Mouse (Mus musculus): Measurements from ENCODE around the gene Commd4.
"Not testable (repeated sequence)": the region's sequence is repeated elsewhere in the genome, so short reads cannot be mapped to it uniquely, and the experiment has no call there.

The Commd4 gene

DNA sequence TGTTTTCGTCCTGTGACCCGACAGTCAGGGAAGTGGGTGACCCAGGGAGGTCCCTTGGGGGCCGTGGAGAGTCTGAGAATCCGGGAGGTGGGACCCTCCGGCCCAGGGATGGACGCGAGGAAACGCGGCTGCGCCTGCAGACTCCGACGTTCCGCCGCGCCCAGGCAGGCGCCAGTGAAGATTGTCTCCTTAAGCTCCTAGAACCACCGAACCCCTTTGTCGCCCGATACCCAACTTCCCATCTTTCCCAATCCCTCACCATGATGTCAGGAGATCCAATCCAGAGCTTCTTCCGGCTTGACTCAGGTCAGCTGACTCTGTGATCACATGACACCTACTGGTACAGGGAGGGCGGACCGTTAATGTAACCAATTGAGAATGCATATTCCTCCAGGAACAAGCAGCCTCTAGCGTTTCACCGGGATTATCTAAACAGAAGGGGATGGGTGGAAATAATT is at the start of gene Commd4:
TSS of gene Commd4 (minus strand) at position 319 of the 458 bp plus-strand sequence.
- ChIA-PET POLR2A (interaction anchor here (0.5 to 8.8 kb wide), 30 partner anchors 9 to 1066 kb away, joined by 3 to 67 read pairs (median 4); partner anchors contain the start of genes Neil1 (in 4 of the 4), Man2c1 (in 3 of the 4), Snupn (in 2 of the 4) and 1700017B05Rik (in 1 of the 4)), CTCF (interaction anchor here (0.5 to 1.5 kb wide), 7 partner anchors 13 to 267 kb away, joined by 3 to 5 read pairs (median 3); no protein-coding TSS in a partner anchor)

DNA sequence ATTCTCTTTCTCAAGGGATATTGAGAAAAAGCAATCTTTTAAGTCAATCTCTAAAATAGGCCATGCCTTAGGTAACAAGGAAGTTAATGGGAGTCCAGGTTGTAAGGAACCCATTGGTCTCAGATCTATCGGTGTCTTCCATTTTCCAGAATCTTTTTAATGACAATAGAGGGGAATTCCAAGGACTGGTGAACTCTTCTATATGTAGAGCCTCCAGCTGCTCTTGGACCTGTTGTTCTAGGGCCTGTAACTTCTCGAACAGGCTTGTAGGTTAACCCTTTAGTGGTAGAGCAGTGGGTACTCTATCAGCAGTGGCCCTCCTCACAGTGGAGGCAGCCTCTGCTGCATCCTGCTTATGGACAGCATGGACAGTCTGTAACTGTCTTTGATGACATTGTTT is 48.8 kb upstream of the Commd4 start:
- ChIA-PET CTCF (interaction anchor here in 2 of 4 experiments (1.2 to 3.1 kb wide), 3 partner anchors 11 to 316 kb away, joined by 4 to 12 read pairs (median 7); no protein-coding TSS in a partner anchor), POLR2A (interaction anchor here in 2 of 4 experiments (0.6 to 1.3 kb wide), 2 partner anchors 9 to 22 kb away, joined by 3 read pairs; no protein-coding TSS in a partner anchor)

GRCm38 (mm10) chr9:57203571-57203970 is 45.4 kb upstream of the Commd4 start:
- CTCF ChIA-PET: not testable (repeated sequence)
- POLR2A ChIA-PET: interaction anchor here in 2 of 4 experiments (0.6 to 3.0 kb wide), 20 partner anchors 8 to 736 kb away, joined by 3 to 12 read pairs (median 3); partner anchors contain the start of genes Man2c1 (in 2 of the 2), Commd4 (in 1 of the 2), Neil1 (in 1 of the 2) and Sema7a (in 1 of the 2)

- POLR2A ChIA-PET: interaction anchor here in 2 of 4 experiments (0.6 to 3.0 kb wide), 20 partner anchors 9 to 737 kb away, joined by 3 to 12 read pairs (median 3); partner anchors contain the start of genes Man2c1 (in 2 of the 2), Commd4 (in 1 of the 2) and Sema7a (in 1 of the 2)
- CTCF ChIA-PET: interaction anchor here in 1 of 4 experiments (0.6 to 1.0 kb wide), 2 partner anchors 72 to 281 kb away, joined by 3 to 6 read pairs; no protein-coding TSS in a partner anchor
Observed at GRCm38 (mm10) chr9:57202981-57203380, 44.9 kb upstream of the Commd4 start.

DNA sequence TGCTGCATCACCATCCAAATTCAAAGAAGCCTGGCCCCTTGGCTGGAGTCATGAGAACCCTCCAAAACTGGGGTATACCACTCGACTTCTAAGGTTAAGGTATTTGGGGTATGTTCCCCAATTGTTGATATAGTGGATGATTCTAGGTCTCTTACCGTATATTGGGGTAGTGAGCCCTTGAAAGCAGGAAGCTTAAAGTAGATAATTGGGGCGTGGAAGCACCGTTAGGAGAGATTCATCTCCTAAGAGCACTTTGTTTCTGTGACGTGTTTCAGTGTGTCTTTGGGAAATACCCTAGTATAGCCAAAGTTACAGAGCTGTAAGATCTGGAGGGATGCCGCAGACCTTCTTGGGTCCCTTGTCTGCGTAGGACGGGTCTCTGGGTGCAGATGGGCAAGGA is 39.3 kb upstream of the Commd4 start:
- CTCF ChIA-PET: no interaction called here
- POLR2A ChIA-PET: interaction anchor here in 2 of 4 experiments (0.6 to 1.5 kb wide), 2 partner anchors 10 to 155 kb away, joined by 3 read pairs; no protein-coding TSS in a partner anchor

DNA sequence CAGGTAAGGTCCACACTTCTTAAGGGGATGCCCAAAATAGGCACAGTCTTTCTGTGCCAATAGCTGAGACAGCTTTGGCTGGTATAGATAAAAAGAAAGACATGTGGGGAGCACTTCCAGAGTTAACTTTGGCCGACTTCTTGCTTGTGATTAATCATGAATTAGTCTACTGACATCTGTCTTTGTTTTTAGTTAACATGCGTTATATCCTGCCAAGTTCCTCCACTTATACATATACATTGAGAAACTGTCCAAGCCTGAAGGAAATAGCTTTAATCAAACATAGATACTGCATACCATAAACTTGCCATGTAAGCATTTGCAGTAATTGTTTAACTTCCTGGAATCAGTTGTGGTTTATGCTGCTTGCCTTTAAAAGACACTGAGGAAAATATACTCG is 38.6 kb upstream of the Commd4 start:
- POLR2A ChIA-PET: interaction anchor here in 1 of 4 experiments (0.5 kb wide), 1 partner anchor 86 kb away, joined by 5 read pairs; no protein-coding TSS in a partner anchor
- CTCF ChIA-PET: interaction anchor here in 1 of 4 experiments (0.6 kb wide), 1 partner anchor 62 kb away, joined by 3 read pairs; no protein-coding TSS in a partner anchor

- CTCF ChIA-PET: interaction anchor here in 1 of 4 experiments (0.6 kb wide), 1 partner anchor 107 kb away, joined by 5 read pairs; no protein-coding TSS in a partner anchor
- POLR2A ChIA-PET: no interaction called here
Observed at GRCm38 (mm10) chr9:57168411-57168810, 10.3 kb upstream of the Commd4 start.

DNA sequence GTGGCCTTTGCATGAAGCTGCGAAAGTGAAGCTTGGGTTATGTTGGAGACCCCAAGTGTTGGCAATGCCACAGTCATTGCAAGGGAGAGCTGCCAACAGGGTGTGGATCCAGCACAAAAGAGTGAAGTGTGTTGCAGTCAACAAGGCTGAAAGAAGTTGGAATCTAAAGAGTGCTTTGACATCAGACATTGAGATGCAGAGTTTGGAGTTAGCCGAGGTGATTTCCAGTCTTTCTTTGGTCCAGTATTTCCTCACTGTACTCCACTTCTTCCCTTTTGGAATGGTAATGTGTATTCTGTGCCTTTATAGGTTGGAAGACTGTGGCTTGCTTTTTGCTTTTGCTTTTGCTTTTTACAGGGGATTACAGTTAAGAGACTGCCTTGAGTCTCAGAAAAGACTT is 8.0 kb upstream of the Commd4 start:
- POLR2A ChIA-PET: interaction anchor here in 3 of 4 experiments (0.9 to 1.4 kb wide), 4 partner anchors 17 to 78 kb away, joined by 3 to 5 read pairs (median 4); partner anchors contain the start of gene Man2c1 (in 1 of the 3)
- CTCF ChIA-PET: no interaction called here

GRCm38 (mm10) chr9:57163137-57163536 is 5.0 kb upstream of the Commd4 start:
- ChIA-PET CTCF (interaction anchor here (0.6 to 1.8 kb wide), 8 partner anchors 43 to 360 kb away, joined by 3 to 16 read pairs (median 4); no protein-coding TSS in a partner anchor), POLR2A (interaction anchor here (0.7 to 8.8 kb wide), 23 partner anchors 7 to 601 kb away, joined by 3 to 67 read pairs (median 4); partner anchors contain the start of genes Neil1 (in 2 of the 4), Man2c1 (in 1 of the 4), Rpp25 (in 1 of the 4) and Snupn (in 1 of the 4))

- ChIA-PET POLR2A (interaction anchor here in 3 of 4 experiments (0.6 to 8.8 kb wide), 16 partner anchors 10 to 276 kb away, joined by 3 to 67 read pairs (median 4); partner anchors contain the start of genes Neil1 (in 2 of the 3), Imp3 (in 1 of the 3), Man2c1 (in 1 of the 3) and Snupn (in 1 of the 3)), CTCF (interaction anchor here (0.6 to 1.8 kb wide), 10 partner anchors 14 to 379 kb away, joined by 3 to 7 read pairs (median 4); partner anchors contain the start of gene Snx33 (in 1 of the 4))
Observed at GRCm38 (mm10) chr9:57162496-57162895, 4.4 kb upstream of the Commd4 start.

- ChIA-PET CTCF (interaction anchor here (0.5 to 1.5 kb wide), 5 partner anchors 13 to 267 kb away, joined by 3 to 5 read pairs (median 3); no protein-coding TSS in a partner anchor), POLR2A (interaction anchor here (0.5 to 8.8 kb wide), 26 partner anchors 9 to 383 kb away, joined by 3 to 67 read pairs (median 4); partner anchors contain the start of genes Neil1 (in 4 of the 4), Man2c1 (in 3 of the 4), Snupn (in 2 of the 4) and 1700017B05Rik (in 1 of the 4))
Observed at GRCm38 (mm10) chr9:57158506-57158905, 375 bp upstream of the Commd4 start.

DNA sequence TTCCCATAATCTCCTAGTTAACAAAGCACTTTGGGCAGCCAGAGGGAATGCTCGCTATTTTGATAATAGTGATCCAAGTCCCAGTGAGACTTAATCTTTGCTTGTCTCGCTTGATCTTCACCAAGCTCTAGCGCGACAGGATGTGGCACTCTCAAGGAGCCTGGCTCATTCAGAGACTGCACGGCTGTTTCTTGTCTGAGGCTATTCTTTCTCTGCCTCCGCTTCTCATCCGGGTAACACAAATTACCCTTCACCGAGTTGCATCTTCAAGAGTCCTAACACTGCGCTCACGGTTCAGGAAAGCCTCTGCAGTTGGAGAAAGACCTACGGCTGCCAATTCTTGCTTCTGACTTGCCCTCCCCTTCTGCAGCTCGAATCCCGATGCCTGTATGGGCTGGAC is 632 bp downstream of the Commd4 start:
- CTCF ChIA-PET: interaction anchor here in 3 of 4 experiments (0.6 to 1.5 kb wide), 7 partner anchors 26 to 266 kb away, joined by 3 to 4 read pairs (median 3); partner anchors contain the start of gene Snx33 (in 1 of the 3)
- POLR2A ChIA-PET: interaction anchor here (0.6 to 8.8 kb wide), 28 partner anchors 8 to 1067 kb away, joined by 3 to 67 read pairs (median 4); partner anchors contain the start of genes Neil1 (in 4 of the 4), Man2c1 (in 2 of the 4), Snupn (in 2 of the 4) and 1700017B05Rik (in 1 of the 4)

DNA sequence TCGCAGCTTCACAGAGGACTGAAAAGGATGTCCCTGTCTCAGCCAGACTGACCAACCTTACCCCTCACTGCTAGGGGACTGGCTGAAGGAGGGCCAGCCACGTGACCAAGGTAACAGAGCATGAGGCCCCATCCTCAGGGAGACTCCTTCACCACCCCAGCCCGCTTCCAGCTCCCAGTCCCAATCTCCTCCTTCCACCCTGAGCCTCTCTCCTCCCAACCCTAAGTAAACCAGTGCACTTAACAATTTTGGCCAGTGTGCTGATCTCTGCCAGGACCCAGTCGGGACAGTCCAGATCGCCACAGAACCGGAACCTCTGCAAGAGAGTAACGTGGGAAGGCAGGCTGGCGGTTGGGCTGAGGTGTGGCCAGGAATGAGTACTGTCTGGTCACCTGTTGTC is 1.3 kb downstream of the Commd4 start:
- CTCF ChIA-PET: interaction anchor here in 2 of 4 experiments (0.9 to 1.3 kb wide), 2 partner anchors 26 to 229 kb away, joined by 3 read pairs; partner anchors contain the start of gene Snx33 (in 1 of the 2)
- POLR2A ChIA-PET: interaction anchor here in 2 of 4 experiments (0.6 to 8.8 kb wide), 14 partner anchors 8 to 353 kb away, joined by 3 to 67 read pairs (median 7); partner anchors contain the start of genes Man2c1 (in 2 of the 2), Neil1 (in 2 of the 2) and Imp3 (in 1 of the 2)

DNA sequence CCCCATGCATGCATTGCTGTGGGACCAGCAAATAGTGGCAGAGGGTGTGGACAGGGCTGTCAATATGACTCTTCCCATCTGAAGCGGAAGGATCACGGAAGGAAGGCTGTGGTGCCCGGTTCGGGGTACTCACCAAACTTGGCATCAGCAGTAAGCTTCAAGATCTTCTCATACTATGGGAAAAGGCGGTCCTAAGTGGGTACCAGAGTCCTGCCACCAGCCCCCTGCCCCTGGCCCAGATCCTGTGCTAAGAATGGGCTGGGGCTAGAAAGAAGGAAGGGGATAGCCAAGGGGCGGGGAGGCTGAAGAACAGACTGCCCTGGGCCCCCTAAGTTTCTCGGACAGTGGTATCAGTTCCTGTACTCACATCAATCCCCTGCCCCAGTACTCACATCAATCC is 1.7 kb downstream of the Commd4 start:
- CTCF ChIA-PET: interaction anchor here in 2 of 4 experiments (1.2 to 1.3 kb wide), 2 partner anchors 25 to 26 kb away, joined by 3 to 4 read pairs; partner anchors contain the start of gene Man2c1 (in 1 of the 2)

DNA sequence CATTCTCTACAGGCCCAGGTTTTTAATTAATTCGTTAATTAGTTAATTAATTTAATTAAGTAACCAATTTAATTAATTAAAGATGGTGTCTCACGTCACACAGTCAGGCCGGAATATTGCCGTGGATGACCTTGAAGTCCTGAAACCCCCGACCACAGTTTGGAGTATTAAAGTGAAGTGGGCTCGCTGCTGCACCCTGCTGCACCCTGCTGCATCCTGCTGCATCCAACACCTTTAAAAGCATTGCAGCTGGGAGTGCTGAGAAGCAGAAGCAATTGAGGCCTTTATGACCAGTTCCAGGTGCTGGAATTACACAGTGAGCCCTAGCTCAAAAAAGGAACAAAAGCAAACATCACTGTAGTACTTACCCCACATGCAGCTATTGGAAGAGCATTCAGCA is 5.8 kb downstream of the Commd4 start:
- ChIA-PET CTCF (interaction anchor here in 2 of 4 experiments (0.7 to 1.4 kb wide), 4 partner anchors 16 to 516 kb away, joined by 3 to 6 read pairs (median 4); no protein-coding TSS in a partner anchor), POLR2A (interaction anchor here in 3 of 4 experiments (0.6 to 2.2 kb wide), 7 partner anchors 9 to 117 kb away, joined by 3 to 11 read pairs (median 5); partner anchors contain the start of gene Man2c1 (in 1 of the 3))

More for the DNA sequence above, 1.7 kb downstream of the Commd4 start:
- POLR2A ChIA-PET: interaction anchor here in 3 of 4 experiments (0.6 to 8.8 kb wide), 15 partner anchors 7 to 354 kb away, joined by 3 to 67 read pairs (median 5); partner anchors contain the start of genes Man2c1 (in 2 of the 3), Neil1 (in 2 of the 3), 1700017B05Rik (in 1 of the 3) and Rpp25 (in 1 of the 3)

- CTCF ChIA-PET: interaction anchor here in 2 of 4 experiments (0.6 to 1.0 kb wide), 2 partner anchors 19 to 283 kb away, joined by 3 to 5 read pairs; no protein-coding TSS in a partner anchor
- POLR2A ChIA-PET: interaction anchor here (0.5 to 10.1 kb wide), 22 partner anchors 7 to 354 kb away, joined by 3 to 165 read pairs (median 5); partner anchors contain the start of genes Commd4 (in 3 of the 4), Man2c1 (in 3 of the 4), Sin3a (in 3 of the 4) and 1700017B05Rik (in 1 of the 4)
Observed at GRCm38 (mm10) chr9:57150192-57150591, 7.9 kb downstream of the Commd4 start.

DNA sequence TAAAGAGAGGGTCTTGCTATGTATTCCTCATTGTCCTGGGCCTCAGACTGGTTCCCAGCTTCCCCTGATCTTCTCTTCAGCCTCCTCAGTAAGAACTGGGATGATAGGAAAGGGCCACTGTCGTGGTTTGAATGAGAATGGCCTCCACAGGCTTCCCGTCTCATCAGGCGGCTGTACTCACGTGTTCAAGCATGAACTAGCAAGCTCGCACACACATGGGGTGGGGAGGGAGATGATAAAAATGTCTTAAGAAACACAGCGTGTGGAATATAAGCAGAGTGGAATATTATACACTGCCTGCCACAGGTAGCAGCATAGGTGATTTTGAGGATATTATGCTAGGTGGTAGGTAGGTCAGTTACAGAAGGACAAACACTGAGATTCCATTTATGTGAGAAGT is 9.1 kb downstream of the Commd4 start:
- ChIA-PET CTCF (interaction anchor here (0.6 to 2.3 kb wide), 7 partner anchors 12 to 351 kb away, joined by 3 to 10 read pairs (median 4); partner anchors contain the start of gene Man2c1 (in 1 of the 4)), POLR2A (interaction anchor here (0.6 to 10.1 kb wide), 34 partner anchors 8 to 614 kb away, joined by 3 to 165 read pairs (median 5); partner anchors contain the start of genes Commd4 (in 3 of the 4), Man2c1 (in 3 of the 4), Rpp25 (in 2 of the 4) and Sin3a (in 2 of the 4))

Measured in embryonic stem cell, embryonic (primary cell).